Mouse (Mus musculus) adrenal gland, adult 10 weeks (tissue): ENCODE results near the gene Myl6b. TPM values are rescaled to one million over a fixed set of nuclear protein-coding genes. Genes with fewer than 3 reads are reported as not detected.

Experiments
- polyA plus RNA-seq: library from polyadenylated mRNA; stranded (reverse); fragments of 350-450 nt; fragmentation: Illumina TruSeq; extraction: RNeasy Lipid Tissue Mini Kit (QIAGEN cat#74804); gene quantifications from one replicate; pipeline ENCODE4 v1.2.3, GENCODE M21; 2014; ENCODE audit warnings: low read depth, low replicate concordance

Gene Myl6b
- not detected for polyA plus RNA-seq

DNA sequence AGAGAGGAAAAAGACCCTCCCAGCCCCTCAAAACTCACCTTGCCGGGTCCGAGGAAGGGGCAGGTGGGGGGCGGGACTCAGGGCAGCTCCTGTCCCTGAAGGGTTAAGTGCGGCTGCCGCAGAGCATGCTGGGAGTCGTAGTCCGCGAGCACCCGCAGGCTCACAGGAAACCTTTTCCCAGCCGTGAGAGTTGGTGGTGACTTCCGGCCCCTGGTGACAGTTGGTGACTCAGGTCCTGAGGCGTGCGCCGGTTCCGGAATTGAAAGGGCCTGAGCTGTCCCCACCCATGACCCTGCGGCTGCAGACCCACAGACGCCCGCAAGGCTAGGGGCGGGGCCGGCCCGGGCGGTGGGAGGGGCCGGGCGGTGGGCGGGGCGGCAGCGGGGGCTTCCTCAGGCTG is at the start of gene Myl6b:
Gene Myl6b, minus strand, starts transcription at position 96 of the 400 bp plus-strand sequence.

DNA sequence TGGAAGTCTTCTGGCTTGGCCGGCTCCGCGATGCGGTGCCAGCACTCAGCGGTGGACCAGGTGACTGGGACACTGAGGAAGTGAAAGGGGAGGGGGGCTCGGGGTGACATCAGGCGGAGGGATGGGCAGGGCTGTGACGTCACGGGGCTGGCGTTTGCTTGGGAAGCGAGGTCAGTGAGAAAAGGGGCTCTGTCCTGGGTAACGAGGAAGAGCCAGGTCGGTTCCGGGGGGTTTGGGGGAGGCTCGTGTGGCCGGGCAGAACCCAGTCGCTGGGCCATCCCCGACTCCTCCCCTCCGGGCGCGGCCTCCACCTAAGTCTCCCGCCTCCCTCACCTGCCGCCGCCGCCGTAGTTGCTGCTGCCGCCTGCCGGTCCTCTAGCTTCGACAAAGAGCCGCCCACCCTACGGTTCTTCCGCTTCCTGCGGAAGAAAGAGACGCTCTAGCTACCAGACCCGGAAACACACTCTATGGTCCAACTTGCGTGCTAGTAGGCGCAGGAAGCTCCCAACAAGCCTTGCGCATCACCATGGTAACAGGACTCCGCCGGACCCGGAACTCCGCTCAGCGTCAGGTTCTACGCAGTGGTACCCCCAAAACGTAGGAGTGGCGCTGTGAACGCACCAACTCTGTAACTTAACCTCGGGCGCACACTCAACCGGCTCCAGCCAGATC is 49.0 kb upstream of the Myl6b start, which contains the start of gene Zc3h10:
Gene Zc3h10, minus strand, starts transcription at position 414 of the 672 bp plus-strand sequence.

DNA sequence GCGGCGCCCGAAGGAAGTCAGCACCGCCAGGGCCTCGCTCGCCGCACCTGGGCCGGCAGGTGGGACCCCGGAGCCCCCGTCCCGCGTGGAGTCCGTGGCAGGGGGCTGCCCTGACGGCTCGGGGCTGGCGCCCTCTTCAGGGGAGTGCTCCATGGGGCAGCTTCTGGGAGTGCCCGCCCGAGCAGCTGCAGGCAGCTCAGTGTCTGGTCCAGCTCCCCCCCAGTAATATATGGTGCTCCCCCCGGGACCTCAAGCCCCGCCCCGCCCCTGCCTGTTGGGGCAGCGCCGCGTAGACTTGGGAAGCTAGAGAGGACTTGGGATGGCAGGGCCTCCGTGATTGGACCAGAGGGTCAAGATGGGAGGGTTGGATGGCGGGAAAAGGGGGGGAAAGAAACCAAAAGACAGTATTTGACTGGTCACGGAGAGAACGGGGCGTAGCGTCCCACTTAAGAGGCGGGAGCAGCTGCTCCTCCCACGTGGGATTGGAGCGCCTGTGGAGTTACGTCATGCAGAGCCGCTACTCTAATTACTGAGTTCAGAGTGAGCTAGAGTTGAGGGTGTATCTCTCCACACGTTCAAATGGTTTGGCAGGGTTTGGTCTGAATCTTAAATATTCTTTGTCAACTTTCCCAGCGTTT is 27.3 kb upstream of the Myl6b start, which contains the start of gene Esyt1:
Gene Esyt1, minus strand, starts transcription at position 201 of the 638 bp plus-strand sequence.

DNA sequence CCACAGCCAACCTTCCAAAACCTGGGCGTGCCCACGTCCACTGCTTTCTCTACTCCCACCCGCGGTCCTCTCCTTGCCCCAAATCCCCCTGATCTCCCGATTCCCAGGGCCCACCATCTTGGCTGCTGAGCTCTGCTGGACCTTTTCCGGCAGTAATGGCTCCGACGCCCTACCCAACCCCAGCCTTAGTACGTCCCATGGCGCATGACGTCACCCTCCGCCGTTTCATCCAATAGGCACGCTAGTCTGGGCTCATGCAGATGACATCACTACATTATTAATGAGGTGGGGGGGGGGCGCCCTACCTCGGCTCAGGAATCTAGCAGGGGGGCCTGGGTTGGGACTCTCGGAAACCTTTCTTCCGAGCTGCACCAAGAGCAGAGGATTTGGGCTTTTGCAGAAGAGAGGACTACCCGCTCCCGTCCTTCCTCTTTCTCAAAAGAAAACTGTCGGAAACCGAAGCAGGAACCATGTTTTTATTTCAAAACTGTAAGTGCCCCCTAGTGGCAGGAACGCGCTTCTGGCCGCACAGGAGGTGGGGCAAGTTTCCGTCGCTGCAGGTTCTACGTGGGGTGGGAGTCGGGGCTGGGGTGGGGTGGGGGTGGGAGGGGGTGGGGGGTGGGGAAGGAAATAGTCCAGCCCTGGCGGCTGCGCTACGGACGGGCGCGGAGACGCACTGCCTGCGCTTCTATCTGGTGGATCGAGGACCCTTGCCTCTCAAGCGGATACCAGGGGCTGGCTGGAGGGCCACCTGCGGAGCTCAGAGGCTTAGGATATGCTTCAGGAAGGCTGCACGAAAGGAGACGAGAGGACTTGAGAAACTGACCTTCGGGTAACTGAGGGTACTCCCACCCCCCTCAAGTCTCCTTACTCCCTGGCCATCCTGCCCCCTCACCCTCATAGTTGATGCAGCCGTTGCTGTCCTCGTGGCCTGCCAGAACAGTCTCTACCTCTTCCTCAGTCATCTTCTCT is 4.5 kb downstream of the Myl6b start, which contains the start of gene Myl6:
Gene Myl6, minus strand, starts transcription at position 451 of the 972 bp plus-strand sequence.

DNA sequence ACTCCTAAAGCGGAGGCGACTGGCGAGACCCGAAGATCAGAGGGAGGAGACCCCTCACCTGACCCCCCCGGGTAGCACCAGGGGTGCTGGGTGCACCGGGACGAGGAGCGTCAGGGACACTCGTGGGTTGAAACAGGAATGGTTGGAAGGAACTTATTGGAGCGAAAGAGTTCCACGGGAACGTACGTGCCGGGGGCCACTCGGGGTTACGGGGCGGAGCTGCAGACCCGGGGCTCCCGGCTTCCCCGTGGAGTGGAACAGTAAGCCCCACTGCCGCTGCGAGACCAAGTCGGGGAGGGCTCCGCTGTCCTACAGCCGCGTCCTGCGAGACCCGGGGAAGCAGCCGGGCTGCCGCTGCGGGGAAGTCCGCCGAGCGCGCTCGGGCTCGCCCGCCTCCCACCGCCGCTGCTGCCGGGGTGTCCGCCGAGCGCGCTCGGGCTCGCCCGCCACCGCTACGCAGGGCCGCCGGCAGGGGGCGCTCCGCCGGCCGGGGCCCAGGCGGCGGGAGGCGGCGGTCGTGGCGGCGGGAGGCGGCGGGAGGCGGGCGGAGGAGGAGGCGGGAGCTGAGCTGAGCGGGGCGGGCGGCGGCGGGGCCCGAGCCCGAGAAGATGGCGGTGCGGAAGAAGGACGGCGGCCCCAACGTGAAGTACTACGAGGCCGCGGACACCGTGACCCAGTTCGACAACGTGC is 39.6 kb downstream of the Myl6b start, which contains the start of gene Smarcc2:
Gene Smarcc2, plus strand, starts transcription at position 530 of the 690 bp plus-strand sequence.

Other genes with a start within 250 kb of the Myl6b start
- gene Apon, start 244.6 kb downstream of the Myl6b start, polyA plus RNA-seq, result not detected
- gene Apof, start 230.0 kb downstream of the Myl6b start, polyA plus RNA-seq, result 7.3 TPM
- 16.5 TPM for gene Stat2, start 228.1 kb downstream of the Myl6b start, polyA plus RNA-seq
- not detected for gene Il23a, start 199.9 kb downstream of the Myl6b start, polyA plus RNA-seq
- 7.5 TPM for gene Pan2, start 195.3 kb downstream of the Myl6b start, polyA plus RNA-seq
- gene Cnpy2, start 176.2 kb downstream of the Myl6b start, polyA plus RNA-seq, result 51.6 TPM
- gene Cs, start 161.0 kb downstream of the Myl6b start, polyA plus RNA-seq, result 151 TPM
- gene Coq10a, start 129.7 kb downstream of the Myl6b start, polyA plus RNA-seq, result 19.6 TPM
- 14.8 TPM for gene Ankrd52, start 121.6 kb downstream of the Myl6b start, polyA plus RNA-seq
- not detected for gene Slc39a5, start 97.5 kb downstream of the Myl6b start, polyA plus RNA-seq
- 32.8 TPM for gene Nabp2, start 87.2 kb downstream of the Myl6b start, polyA plus RNA-seq
- 13.8 TPM for gene Rnf41, start 87.0 kb downstream of the Myl6b start, polyA plus RNA-seq
- gene Smarcc2, start 39.4 kb downstream of the Myl6b start, polyA plus RNA-seq, result 50.5 TPM
- 64.3 TPM for gene Myl6, start 4.5 kb downstream of the Myl6b start, polyA plus RNA-seq
- gene Esyt1, start 27.2 kb upstream of the Myl6b start, polyA plus RNA-seq, result 5.1 TPM
- 0.82 TPM for gene Zc3h10, start 49.1 kb upstream of the Myl6b start, polyA plus RNA-seq
- 12.5 TPM for gene Rpl41, start 50.6 kb upstream of the Myl6b start, polyA plus RNA-seq
- gene Pa2g4, start 67.3 kb upstream of the Myl6b start, polyA plus RNA-seq, result 91.8 TPM
- 2.4 TPM for gene Erbb3, start 91.0 kb upstream of the Myl6b start, polyA plus RNA-seq
- gene Rps26, start 128.1 kb upstream of the Myl6b start, polyA plus RNA-seq, result 12.2 TPM
- gene Ikzf4, start 147.3 kb upstream of the Myl6b start, polyA plus RNA-seq, result 1.5 TPM
- gene Suox, start 175.4 kb upstream of the Myl6b start, polyA plus RNA-seq, result 13.9 TPM
- 151 TPM for gene Rab5b, start 197.6 kb upstream of the Myl6b start, polyA plus RNA-seq
- gene Pmel, start 205.5 kb upstream of the Myl6b start, polyA plus RNA-seq, result not detected
- gene Cdk2, start 206.3 kb upstream of the Myl6b start, polyA plus RNA-seq, result 12.2 TPM
- 9.4 TPM for gene Dgka, start 246.2 kb upstream of the Myl6b start, polyA plus RNA-seq
- 0.93 TPM for gene Pym1, start 249.2 kb upstream of the Myl6b start, polyA plus RNA-seq